Mouse (Mus musculus) olfactory bulb, adult 2 months (tissue): ENCODE measurements around the gene Grhl3. TPM values are rescaled to one million over a fixed set of nuclear protein-coding genes. Genes with fewer than 3 reads are reported as not detected.
A peak's percentile ranks its signal among the peaks of the same experiment; 100 is the strongest.

Experiments used
- H3K27ac ChIP-seq: fragments of 200-500 bp; 2 replicates; pipeline ENCODE4 v1.5.1; 2012; ENCODE audit warnings: low read depth, low read length; ENCODE audit not compliant: insufficient read depth
- H3K4me1 ChIP-seq: fragments of 200-500 bp; 2 replicates; pipeline ENCODE4 v1.6.1; 2012; ENCODE audit warnings: low read length; ENCODE audit not compliant: control insufficient read depth, insufficient read depth
- H3K4me3 ChIP-seq: fragments of 200-500 bp; 2 replicates; pipeline ENCODE4 v1.5.1; 2012; ENCODE audit warnings: mild to moderate bottlenecking, low read depth, low read length, moderate library complexity; ENCODE audit not compliant: insufficient read depth
- CTCF ChIP-seq: fragments of 200-500 bp; IDR thresholded peaks from 2 replicates; pipeline ENCODE4 v1.5.1; 2012; ENCODE audit warnings: low read depth, mild to moderate bottlenecking, low read length, moderate library complexity; ENCODE audit not compliant: insufficient read depth
- POLR2A ChIP-seq: fragments of 200-500 bp; IDR thresholded peaks from 2 replicates; pipeline ENCODE4 v1.6.1; 2012; ENCODE audit warnings: mild to moderate bottlenecking, low read depth, low read length, moderate library complexity; ENCODE audit not compliant: insufficient read depth
- WGBS: fragments of 180-500 bp; shearing (Covaris S2); methylation state at CpG from one replicate; pipeline ENCODE4 v1.1.7; 2018; 5-methylcytosine and 5-hydroxymethylcytosine counted together
- polyA plus RNA-seq: library from polyadenylated mRNA; stranded (reverse); fragments of >200 nt; gene quantifications from 2 replicates; pipeline ENCODE4 v1.2.4, GENCODE M21; 2012; ENCODE audit warnings: low replicate concordance; ENCODE audit not compliant: missing spikeins, insufficient read depth, insufficient read length

The Grhl3 gene
- polyA plus RNA-seq, 1 experiment: not detected

DNA sequence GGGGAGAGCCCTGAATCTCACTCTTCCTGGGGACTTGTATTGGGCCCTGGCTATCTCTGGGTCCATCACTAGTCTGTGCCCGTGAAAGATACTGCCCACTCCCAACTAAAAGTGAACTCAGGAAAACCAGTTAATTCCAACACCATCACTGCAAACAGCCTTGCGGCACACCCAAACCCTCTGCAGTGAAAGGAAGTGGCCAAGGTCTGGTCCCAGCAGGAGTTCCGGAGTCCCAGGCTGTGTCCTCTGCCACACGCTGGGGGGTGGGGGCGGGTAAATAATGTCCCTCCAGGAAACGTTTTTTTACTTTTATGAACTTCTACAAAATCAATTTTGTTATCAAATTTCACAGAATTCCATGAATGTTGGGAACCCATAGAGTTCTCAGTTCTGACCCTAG is 6.3 kb upstream of the Grhl3 start:
- TF ChIP-seq POLR2A: no peak
- TF ChIP-seq CTCF: no peak
- WGBS: 63% methylated on average over 6 of the region's 6 CpGs

DNA sequence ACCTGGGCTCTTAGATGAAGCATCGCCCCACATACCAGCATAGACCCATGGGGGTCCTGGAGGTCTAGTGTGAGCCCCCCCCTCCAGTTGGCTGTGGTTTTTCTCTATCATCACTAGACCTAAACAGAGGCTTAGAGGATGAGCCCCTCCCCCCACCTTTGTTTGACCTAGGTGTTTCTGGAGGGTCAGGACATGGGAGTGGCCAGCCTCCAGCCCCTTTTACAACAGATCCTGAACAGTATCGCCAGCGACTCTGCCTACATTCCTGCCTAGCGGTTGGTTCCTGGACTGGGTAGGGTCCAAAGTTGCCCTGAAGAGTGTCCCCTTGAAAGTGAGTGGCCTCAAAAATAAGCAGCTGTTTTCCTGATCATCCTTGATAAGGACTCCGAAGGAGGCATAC is 5.1 kb upstream of the Grhl3 start:
- 90% methylated on average over 5 of the region's 5 CpGs for WGBS
- no peak overlapping the region for H3K27ac ChIP-seq
- no peak overlapping the region for H3K4me3 ChIP-seq
- peaks cover 17% of the 10 kb centered on the region for H3K4me1 ChIP-seq
- TF ChIP-seq CTCF: no peak
- TF ChIP-seq POLR2A: no peak

More for the DNA sequence above, 6.3 kb upstream of the Grhl3 start:
- H3K27ac ChIP-seq: no peak overlapping the region
- no peak overlapping the region for H3K4me3 ChIP-seq
- peaks cover 9% of the 10 kb centered on the region for H3K4me1 ChIP-seq

DNA sequence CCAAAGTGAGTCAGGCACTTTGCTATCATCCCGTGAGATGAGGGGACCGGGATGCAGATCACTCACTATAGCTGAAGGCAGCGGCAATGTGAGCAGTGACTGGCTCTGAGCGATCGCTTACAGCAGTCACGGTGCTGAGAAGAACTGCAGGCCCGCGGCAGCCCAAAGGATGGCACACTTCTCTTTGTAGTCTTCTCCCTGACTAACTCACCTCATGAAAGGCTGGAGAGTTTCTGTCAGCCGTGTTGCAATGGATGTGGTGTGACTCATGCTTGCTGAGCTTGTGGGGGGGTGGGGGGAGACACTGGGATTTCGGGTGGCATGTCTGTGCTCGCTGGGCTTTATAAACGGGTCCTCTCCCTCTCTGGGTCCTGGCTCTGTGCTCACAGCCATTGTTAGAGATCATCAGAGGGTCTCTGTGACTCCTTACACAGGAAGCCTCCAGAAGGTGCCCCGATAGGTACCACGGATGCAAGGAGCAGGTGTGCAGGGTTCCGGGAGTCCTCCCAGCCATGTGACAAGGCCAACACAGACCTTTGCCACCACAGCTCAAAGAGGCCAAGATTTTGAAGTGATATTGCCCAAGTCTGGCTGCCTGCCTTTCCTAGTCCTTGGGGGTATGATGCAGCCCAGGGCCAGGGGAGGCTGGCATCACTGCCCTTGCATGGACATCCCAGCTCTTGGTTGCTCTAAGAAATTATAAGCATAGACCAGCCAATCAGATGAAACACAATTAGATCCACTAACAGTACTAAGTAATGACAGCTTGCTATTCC is 2.1 kb upstream of the Grhl3 start:
- 61% methylated on average over 15 of the region's 15 CpGs for WGBS
- Histone ChIP-seq H3K27ac (no peak overlapping the region), H3K4me3 (no peak overlapping the region), H3K4me1 (peaks cover 29% of the 10 kb centered on the region)
- TF ChIP-seq CTCF: no peak
- no peak for TF ChIP-seq POLR2A

DNA sequence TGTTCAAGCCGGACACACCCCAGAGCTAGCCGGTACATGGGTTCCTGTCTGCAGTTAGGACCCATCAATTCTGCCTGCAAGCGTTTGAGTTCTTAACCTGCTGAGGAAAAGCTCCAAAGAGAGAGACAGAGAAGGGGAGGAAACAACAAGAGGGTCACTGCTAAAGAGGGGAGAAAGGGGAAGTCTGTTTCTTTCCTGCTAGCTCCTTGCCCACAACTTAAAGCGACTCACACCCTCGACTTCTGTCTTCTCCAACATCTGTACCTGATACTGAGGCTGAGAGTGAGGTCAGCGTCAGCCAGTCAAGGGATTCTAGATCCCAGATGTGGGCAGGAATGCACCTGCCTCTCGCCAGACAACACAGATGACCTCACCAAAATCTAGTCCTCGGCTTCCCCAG is 1.2 kb downstream of the Grhl3 start:
- H3K4me1 ChIP-seq: peaks cover 49% of the 10 kb centered on the region
- TF ChIP-seq POLR2A: no peak
- no peak for TF ChIP-seq CTCF
- 72% methylated on average over 8 of the region's 8 CpGs for WGBS

DNA sequence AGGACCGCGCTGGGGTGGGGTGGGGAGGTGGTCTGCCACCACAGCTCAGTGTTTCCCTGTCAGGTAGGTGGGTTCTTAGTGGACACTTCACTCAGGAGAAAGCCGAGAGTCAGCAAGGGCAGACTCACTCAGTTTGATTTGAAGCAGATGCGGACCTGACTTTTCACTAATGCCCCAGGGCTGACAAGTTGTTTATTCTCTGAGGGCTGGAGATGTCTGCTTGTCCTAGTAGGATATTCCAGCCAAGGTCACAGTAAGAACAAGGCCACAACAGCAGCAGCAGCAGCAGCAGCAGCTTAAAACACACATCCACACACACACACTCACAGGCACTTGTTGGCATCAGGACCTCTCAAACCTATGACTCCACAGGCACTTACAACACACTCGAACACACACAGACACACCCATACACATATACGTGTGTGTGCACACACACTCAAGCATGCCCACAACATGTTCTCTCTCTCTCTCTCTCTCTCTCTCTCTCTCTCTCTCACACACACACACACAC is 2.3 kb downstream of the Grhl3 start:
- TF ChIP-seq POLR2A (no peak), CTCF (no peak)
- Histone ChIP-seq H3K4me1 (peaks cover 57% of the 10 kb centered on the region), H3K4me3 (no peak overlapping the region), H3K27ac (no peak overlapping the region)
- 76% methylated on average over 6 of the region's 6 CpGs for WGBS

More for the DNA sequence above, 1.2 kb downstream of the Grhl3 start:
- H3K4me3 ChIP-seq: 0 out of 2 replicates have a peak overlapping the region, but pooled peaks have one; percentile 4
- H3K27ac ChIP-seq: no peak overlapping the region

DNA sequence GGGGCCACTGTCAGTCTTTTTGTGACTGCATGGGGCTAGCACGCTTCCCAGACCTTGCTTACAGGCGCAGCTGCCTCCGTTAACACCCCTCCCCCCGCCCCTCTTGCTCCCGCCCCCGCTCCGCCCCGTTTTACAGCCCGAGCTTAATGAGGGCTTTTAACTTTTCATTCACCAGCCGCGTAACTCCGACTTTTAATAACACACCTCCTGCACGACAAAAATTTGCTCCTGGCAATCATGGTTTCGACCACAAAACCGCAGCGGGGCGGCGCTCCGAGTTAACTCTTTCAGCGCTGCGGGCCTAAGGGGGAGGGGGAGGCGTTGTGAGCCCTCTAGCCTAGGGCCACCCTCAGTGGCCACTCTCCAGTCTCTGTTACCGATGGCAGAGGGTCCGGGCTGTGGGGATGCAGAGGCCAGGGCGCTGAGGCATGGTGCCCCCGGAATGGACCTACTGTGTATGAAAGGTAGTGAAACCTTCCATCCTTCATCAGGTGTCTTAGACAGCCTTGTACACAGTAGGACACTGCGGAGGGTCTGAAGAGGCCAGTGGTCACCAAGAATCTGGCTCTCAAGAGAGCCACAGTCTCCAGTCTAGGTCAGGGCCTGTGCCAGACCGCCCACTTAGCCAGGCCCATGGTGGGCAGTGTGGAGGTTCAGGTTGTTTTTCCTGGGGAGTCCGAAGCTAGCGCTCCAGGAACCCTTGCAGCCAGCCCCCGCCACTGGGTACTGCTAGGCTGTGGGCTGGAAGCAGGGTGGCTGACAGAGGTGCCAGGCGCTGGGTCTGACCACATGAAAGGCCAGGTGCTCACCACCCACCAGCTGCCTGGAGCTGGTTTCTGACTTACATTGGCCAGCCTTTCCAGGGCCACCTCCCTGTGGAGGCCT is 3.0 kb downstream of the Grhl3 start:
- WGBS: 16% methylated on average over 32 of the region's 32 CpGs
- Histone ChIP-seq H3K4me1 (peaks cover 56% of the 10 kb centered on the region), H3K27ac (no peak overlapping the region), H3K4me3 (peak overlapping the region; percentile 33)
- TF ChIP-seq POLR2A: no peak
- TF ChIP-seq CTCF: no peak

DNA sequence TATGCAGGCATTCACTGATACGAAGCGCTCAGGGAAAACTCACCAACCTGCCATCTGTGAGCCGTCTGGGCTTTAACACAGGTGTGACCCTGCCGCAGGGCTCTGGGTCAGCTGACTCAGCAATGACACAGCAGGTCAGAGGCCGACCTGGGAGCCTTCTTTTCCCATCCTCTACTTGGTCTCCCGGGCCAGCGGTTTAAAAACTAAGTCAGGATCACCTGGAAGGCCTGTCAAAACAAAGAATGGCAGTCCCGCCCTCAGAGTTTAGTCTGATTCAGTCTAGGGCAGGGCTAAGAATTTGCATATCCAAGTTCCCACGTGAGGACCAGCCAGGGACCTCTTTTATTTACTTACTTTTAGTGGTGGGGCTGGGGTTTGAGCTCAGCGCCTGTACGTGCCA is 4.2 kb downstream of the Grhl3 start:
- WGBS: 52% methylated on average over 11 of the region's 11 CpGs
- TF ChIP-seq POLR2A (no peak), CTCF (no peak)
- no peak overlapping the region for H3K4me3 ChIP-seq
- H3K4me1 ChIP-seq: peaks cover 55% of the 10 kb centered on the region
- H3K27ac ChIP-seq: no peak overlapping the region

DNA sequence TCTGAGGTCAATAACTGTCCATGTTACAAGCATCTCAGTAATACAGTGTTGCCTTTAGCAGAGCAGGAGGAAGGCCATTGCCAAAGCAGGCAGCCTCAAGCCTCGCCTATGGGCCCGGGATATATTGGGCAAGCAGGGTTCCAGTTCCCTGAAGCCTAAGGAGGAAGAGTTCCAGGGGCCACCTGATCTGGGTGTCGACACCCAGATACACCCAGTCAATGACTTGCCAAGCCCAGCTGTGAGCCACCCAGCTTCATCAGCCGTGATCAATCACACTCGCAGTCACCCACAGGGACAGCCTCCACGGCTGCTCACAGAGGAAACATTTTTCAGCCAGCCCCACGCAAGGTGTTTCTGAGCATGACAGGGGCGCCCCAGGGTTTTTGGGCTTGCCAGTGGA is 5.9 kb downstream of the Grhl3 start:
- peaks cover 43% of the 10 kb centered on the region for H3K4me1 ChIP-seq
- H3K4me3 ChIP-seq: no peak overlapping the region
- H3K27ac ChIP-seq: peak overlapping the region; percentile 65
- TF ChIP-seq POLR2A (no peak), CTCF (no peak)
- 54% methylated on average over 8 of the region's 8 CpGs for WGBS

DNA sequence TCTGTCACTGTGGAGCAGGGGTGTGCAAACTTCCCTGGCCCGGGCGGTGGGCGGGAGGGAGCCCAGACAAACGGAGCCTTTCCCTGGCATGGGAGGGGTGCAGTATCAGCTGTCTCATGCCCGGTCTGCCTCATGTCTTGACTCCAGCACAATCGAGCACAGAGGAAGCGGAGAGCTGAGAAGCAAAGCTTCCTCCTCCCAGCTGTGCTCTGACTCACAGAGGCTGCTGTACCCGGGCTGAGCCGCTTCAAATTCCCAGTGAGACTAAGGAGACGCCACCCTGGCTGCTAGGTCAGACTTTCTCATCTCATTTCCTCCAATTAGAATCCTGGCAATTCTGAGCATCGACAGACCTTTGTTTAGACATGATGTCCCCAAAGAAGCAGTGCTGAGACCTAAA is 6.4 kb downstream of the Grhl3 start:
- TF ChIP-seq CTCF (no peak), POLR2A (no peak)

More for the DNA sequence above, 6.4 kb downstream of the Grhl3 start:
- Histone ChIP-seq H3K4me1 (peaks cover 43% of the 10 kb centered on the region), H3K4me3 (no peak overlapping the region), H3K27ac (peak overlapping the region; percentile 65)
- 15% methylated on average over 11 of the region's 11 CpGs for WGBS
